Mouse (Mus musculus): ENCODE measurements at regions not wholly inside any gene's neighbourhood (a gene's known extent, or its start where the extent isn't known, plus 50 kb on each side); places are given as distances from the start of the nearest gene placed in this dataset.
A peak's percentile ranks its signal among the peaks of the same experiment; 100 is the strongest.
"Not testable (repeated sequence)": the region's sequence is repeated elsewhere in the genome, so short reads cannot be mapped to it uniquely, and the experiment has no call there.

- no peaks in the 10 kb centered on the region for H3K27me3 ChIP-seq
- H3K4me1 ChIP-seq (replicated peaks) = peaks cover 9% of the 10 kb centered on the region; the same call in 1 of the 2 replicates
- no peaks in the 10 kb centered on the region for H3K9me3 ChIP-seq (replicated peaks)
- ATAC-seq (replicated peaks; ENCODE audit: insufficient number of reproducible peaks, insufficient read depth, low FRiP score, low read depth) = no peak
- H3K36me3 ChIP-seq = no peaks in the 10 kb centered on the region
- WGBS = 78% methylated on average over 5 of the region's 5 CpGs
- H3K4me3 ChIP-seq = no peak overlapping the region
- no peak overlapping the region for H3K27ac ChIP-seq
- no peak overlapping the region for H3K4me2 ChIP-seq
- no peak overlapping the region for H3K9ac ChIP-seq
Measured at GRCm38 (mm10) chr14:60541596-60541995, 92.2 kb upstream of the Spata13 start.

DNA sequence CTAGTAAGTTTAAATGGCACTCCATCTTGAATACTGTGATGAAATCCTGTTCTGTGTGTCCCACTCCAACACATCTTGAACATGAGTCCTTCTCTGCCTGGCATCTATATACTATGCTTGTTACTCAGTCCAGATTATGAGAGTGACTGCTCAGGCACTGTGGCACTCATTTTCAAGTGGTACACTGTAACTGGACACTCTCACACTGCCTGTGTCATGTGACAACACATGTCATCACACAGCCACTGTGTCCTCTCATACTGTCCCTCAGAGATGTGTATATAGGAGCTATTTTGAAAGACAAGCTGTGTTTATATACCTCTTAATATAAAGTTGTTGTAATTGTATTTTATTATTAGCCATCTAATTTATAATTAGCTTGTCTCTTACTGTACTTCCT lies 89.0 kb upstream of the Spata13 start:
- Histone ChIP-seq H3K4me3 (no peak overlapping the region), H3K4me2 (no peak overlapping the region), H3K4me1 (replicated peaks) (peaks cover 9% of the 10 kb centered on the region; the same call in 1 of the 2 replicates), H3K36me3 (no peaks in the 10 kb centered on the region), H3K27ac (no peak overlapping the region), H3K9me3 (replicated peaks) (no peaks in the 10 kb centered on the region), H3K9ac (no peak overlapping the region), H3K27me3 (no peaks in the 10 kb centered on the region)
- peak; percentile 67; the same call in 1 of the 2 replicates for ATAC-seq (replicated peaks; ENCODE audit: insufficient number of reproducible peaks, insufficient read depth, low FRiP score, low read depth)

- H3K9ac ChIP-seq = no peak overlapping the region
- no peak for ATAC-seq (replicated peaks; ENCODE audit: insufficient number of reproducible peaks, insufficient read depth, low FRiP score, low read depth)
- no peaks in the 10 kb centered on the region for H3K4me1 ChIP-seq (replicated peaks)
- H3K4me3 ChIP-seq = no peak overlapping the region
- H3K4me2 ChIP-seq = no peak overlapping the region
- no peaks in the 10 kb centered on the region for H3K36me3 ChIP-seq
- whole genome bisulfite sequencing = 45% methylated on average over 6 of the region's 6 CpGs
- H3K27me3 ChIP-seq = no peaks in the 10 kb centered on the region
- H3K27ac ChIP-seq = no peak overlapping the region
- no peaks in the 10 kb centered on the region for H3K9me3 ChIP-seq (replicated peaks)
Measured at GRCm38 (mm10) chr14:60554222-60554740, 79.5 kb upstream of the Spata13 start.

DNA sequence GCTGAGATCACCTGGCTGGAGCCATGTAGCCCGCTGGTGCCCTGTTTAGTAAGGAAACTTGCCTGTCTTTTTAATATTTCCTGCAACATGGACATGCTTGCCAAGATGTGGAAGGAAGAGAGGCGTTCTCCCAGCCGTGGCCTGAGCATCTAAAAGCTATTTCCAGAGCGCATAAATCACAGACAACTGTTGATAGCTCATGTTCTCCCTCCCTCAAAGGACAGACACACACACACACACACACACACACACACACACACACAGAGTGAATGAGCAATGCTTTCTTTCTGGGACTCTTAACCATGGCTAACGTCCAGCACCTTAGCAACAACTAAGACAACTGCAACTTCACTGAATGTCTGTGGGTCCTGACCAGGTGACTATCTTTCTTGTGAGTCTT lies 77.3 kb upstream of the Spata13 start:
- H3K4me2 ChIP-seq = no peak overlapping the region
- ATAC-seq (replicated peaks; ENCODE audit: insufficient number of reproducible peaks, insufficient read depth, low FRiP score, low read depth) = no peak
- 54% methylated on average over 5 of the region's 5 CpGs for WGBS
- H3K9ac ChIP-seq = no peak overlapping the region
- H3K36me3 ChIP-seq = no peaks in the 10 kb centered on the region
- H3K4me1 ChIP-seq (replicated peaks) = no peaks in the 10 kb centered on the region
- no peak overlapping the region for H3K27ac ChIP-seq
- H3K9me3 ChIP-seq (replicated peaks) = no peaks in the 10 kb centered on the region
- no peaks in the 10 kb centered on the region for H3K27me3 ChIP-seq
- no peak overlapping the region for H3K4me3 ChIP-seq

DNA sequence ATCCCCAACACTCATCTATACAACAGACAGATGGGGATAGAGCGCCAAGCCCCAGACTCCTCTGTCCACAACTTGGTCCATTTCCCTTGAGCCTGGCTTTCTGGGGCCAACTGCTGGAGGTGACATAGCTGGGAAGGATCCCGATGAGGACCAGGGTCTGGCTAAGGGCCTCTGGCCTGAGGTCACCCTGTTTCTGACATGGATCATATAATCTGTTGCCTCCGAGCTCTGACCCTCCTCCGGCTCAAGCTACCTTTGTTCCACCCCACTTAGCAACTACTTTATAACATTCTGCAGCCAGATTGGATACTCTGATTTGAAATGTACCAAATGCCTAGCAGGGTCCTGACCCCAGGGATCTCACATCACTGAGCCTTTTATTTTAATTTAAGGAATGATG lies 76.8 kb upstream of the Spata13 start:
- no peak overlapping the region for H3K4me2 ChIP-seq
- no peaks in the 10 kb centered on the region for H3K36me3 ChIP-seq
- WGBS = 80% methylated on average over 4 of the region's 4 CpGs
- no peak for ATAC-seq (replicated peaks; ENCODE audit: insufficient number of reproducible peaks, insufficient read depth, low FRiP score, low read depth)
- no peaks in the 10 kb centered on the region for H3K9me3 ChIP-seq (replicated peaks)
- no peaks in the 10 kb centered on the region for H3K27me3 ChIP-seq
- no peak overlapping the region for H3K27ac ChIP-seq
- H3K4me1 ChIP-seq (replicated peaks) = no peaks in the 10 kb centered on the region
- H3K4me3 ChIP-seq = no peak overlapping the region
- H3K9ac ChIP-seq = no peak overlapping the region

GRCm38 (mm10) chr14:60559376-60559775 lies 74.4 kb upstream of the Spata13 start:
- Histone ChIP-seq H3K9ac (no peak overlapping the region), H3K27me3 (no peaks in the 10 kb centered on the region), H3K4me2 (no peak overlapping the region), H3K27ac (no peak overlapping the region), H3K4me3 (no peak overlapping the region), H3K9me3 (replicated peaks) (no peaks in the 10 kb centered on the region), H3K36me3 (no peaks in the 10 kb centered on the region), H3K4me1 (replicated peaks) (no peaks in the 10 kb centered on the region)
- WGBS = 65% methylated on average over 5 of the region's 5 CpGs
- ATAC-seq (replicated peaks; ENCODE audit: insufficient number of reproducible peaks, insufficient read depth, low FRiP score, low read depth) = no peak

GRCm38 (mm10) chr14:60559826-60560529 lies 73.8 kb upstream of the Spata13 start:
- Histone ChIP-seq H3K27me3 (no peaks in the 10 kb centered on the region), H3K4me1 (replicated peaks) (no peaks in the 10 kb centered on the region), H3K4me2 (no peak overlapping the region), H3K9ac (no peak overlapping the region), H3K27ac (no peak overlapping the region), H3K9me3 (replicated peaks) (no peaks in the 10 kb centered on the region), H3K36me3 (no peaks in the 10 kb centered on the region), H3K4me3 (no peak overlapping the region)
- ATAC-seq (replicated peaks; ENCODE audit: insufficient number of reproducible peaks, insufficient read depth, low FRiP score, low read depth) = no peak
- WGBS = 80% methylated on average over 13 of the region's 13 CpGs

DNA sequence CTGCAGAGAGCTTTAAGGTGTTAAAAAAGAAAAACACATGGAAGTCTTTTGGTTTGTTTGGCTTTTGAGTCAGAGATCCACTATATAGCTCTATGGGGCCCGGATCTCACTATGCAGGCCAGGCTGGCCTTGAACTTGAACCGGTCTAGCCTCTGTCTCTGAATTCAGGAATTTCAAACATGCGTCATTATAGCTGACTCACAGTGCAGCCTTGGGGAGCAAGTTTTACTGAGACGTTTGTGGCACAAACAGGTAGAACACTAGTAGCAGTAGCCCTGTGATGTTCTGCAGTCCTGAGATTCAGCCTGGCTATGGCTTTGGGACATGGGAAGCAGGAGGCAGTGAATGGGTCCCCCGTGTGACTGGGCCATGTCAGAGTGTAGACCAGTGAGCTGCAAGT lies 57.5 kb upstream of the Spata13 start:
- 75% methylated on average over 5 of the region's 5 CpGs for whole genome bisulfite sequencing
- H3K9ac ChIP-seq = no peak overlapping the region
- H3K27ac ChIP-seq = no peak overlapping the region
- H3K4me1 ChIP-seq (replicated peaks) = no peaks in the 10 kb centered on the region
- no peaks in the 10 kb centered on the region for H3K27me3 ChIP-seq
- no peak for ATAC-seq (replicated peaks; ENCODE audit: insufficient number of reproducible peaks, insufficient read depth, low FRiP score, low read depth)
- H3K9me3 ChIP-seq (replicated peaks) = no peaks in the 10 kb centered on the region
- no peak overlapping the region for H3K4me3 ChIP-seq
- H3K36me3 ChIP-seq = no peaks in the 10 kb centered on the region
- no peak overlapping the region for H3K4me2 ChIP-seq

- not testable (repeated sequence) for H3K4me3 ChIP-seq; H3K36me3 ChIP-seq; ATAC-seq (replicated peaks; ENCODE audit: insufficient number of reproducible peaks, insufficient read depth, low FRiP score, low read depth); H3K9me3 ChIP-seq (replicated peaks); H3K27ac ChIP-seq; H3K9ac ChIP-seq; H3K4me2 ChIP-seq; H3K4me1 ChIP-seq (replicated peaks); H3K27me3 ChIP-seq
Measured at GRCm38 (mm10) chr14:60580131-60580530, 53.7 kb upstream of the Spata13 start.
